Mouse (Mus musculus) adrenal gland, adult 10 weeks (tissue): ENCODE data around the gene Pde10a. TPM values are rescaled to one million over a fixed set of nuclear protein-coding genes. Genes with fewer than 3 reads are reported as not detected.

Source experiments
- polyA plus RNA-seq: library from polyadenylated mRNA; stranded (reverse); fragments of 350-450 nt; fragmentation: Illumina TruSeq; extraction: RNeasy Lipid Tissue Mini Kit (QIAGEN cat#74804); gene quantifications from one replicate; pipeline ENCODE4 v1.2.3, GENCODE M21; 2014; ENCODE audit warnings: low read depth, low replicate concordance

The Pde10a gene
- 15.7 TPM for polyA plus RNA-seq

DNA sequence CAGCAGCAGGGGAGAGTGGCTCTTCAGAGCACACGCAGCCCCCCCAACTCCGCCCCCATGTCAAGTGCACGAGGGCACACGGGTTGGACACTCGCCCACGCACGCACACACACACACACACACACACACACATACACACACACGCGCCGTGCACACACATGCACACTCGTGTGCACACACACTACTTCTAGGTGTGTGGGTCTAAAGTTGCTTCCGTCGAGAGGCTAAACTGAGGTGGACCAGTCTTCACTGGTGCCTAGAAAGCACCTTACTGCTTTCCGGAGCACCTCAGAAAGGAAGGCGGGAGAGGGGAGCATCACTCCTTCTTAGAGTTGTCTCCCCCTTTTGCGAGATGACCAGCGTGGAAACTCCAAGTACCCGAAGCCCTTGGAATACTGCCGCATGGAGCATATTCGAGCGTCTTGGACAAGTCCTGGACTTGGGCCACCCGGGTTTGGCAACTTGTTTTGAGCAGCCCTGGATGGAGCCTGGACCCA lies at the start of gene Pde10a:
Gene Pde10a (plus strand): TSS at position 148 of the 497 bp plus-strand sequence.

DNA sequence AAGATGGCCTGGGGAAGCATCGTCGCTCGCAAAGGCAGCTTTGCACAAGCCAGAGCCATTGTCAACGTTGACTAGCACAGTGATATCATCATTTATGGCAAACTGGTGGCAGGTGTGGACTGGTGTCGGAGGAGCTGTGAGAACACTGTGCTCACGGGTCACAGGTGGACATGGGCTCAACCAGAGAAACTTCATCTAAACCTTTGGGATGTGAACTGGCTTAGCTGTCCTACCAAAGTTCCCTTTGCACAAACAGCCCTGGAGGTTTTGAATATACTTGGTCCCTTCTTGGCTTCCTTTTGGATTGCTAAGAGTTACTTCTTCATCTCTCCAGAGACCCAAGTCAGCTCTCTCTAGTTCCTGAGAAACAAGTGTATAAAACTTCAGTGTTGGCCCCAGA lies 41.7 kb downstream of the Pde10a start, which contains the start of gene Gm17087:
Gene Gm17087 (minus strand): TSS at position 101 of the 400 bp plus-strand sequence.

DNA sequence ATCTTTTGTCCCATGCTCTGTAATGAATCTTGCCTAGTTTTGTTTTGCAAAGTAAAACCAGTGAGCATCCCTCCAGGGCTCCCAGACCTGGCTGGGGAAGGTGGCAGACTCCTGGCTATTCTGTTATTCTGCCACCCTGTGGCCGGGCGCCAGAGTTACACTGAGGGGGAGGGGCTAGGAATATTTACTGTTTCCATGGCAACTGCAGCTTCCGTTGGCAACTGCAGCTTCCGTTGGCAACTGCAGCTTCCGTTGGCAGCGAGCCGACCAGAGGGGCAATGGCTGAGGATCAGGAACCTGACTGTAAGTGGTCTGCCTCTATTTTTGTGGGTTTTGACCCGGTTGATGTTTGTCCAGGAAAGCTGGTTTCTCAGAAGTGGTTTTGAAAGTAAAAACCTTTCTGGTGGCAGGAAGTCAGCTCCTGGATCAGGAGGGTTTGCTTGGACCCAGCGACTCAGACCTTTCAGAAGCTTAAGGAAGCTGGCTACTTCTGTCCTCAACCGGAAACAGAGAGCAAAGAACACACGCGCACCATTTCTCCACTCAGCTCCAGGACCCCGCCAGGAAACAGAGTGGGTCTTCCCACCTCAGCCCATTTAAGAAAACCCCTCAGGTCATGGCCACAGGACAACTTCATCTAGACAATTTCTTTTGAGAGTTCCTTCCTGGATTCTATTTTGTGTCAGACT lies 463.1 kb downstream of the Pde10a start, which contains the start of gene 1700010I14Rik:
Gene 1700010I14Rik (plus strand): TSS at position 215 of the 689 bp plus-strand sequence.

Other genes with a start within 250 kb of the Pde10a start
- 632 TPM for gene Mpc1, start 242.5 kb upstream of the Pde10a start, polyA plus RNA-seq
- gene Sft2d1, start 214.3 kb upstream of the Pde10a start, polyA plus RNA-seq: 60.4 TPM
- gene Prr18, start 187.9 kb upstream of the Pde10a start, polyA plus RNA-seq: not detected
- gene T2, start 169.4 kb upstream of the Pde10a start, polyA plus RNA-seq: not detected
- gene T, start 90.9 kb upstream of the Pde10a start, polyA plus RNA-seq: not detected
- not detected for gene Gm17087, start 41.6 kb downstream of the Pde10a start, polyA plus RNA-seq